Mouse (Mus musculus): ENCODE measurements around the gene Ints11. TPM values are rescaled to one million over a fixed set of nuclear protein-coding genes. Genes with fewer than 3 reads are reported as not detected.

Ints11 gene
- polyA plus RNA-seq, 1 experiment, result 12.5 TPM

- Histone ChIP-seq H3K36me3 (replicated peaks; ENCODE audit: low read length) (peaks cover 6% of the 10 kb centered on the region), H3K27me3 (replicated peaks) (peaks cover 10% of the 10 kb centered on the region), H3K4me1 (peaks cover 63% of the 10 kb centered on the region), H3K4me3 (replicated peaks) (peak overlapping the region; percentile 100), H3K9me3 (no peaks in the 10 kb centered on the region)
- TF ChIP-seq FLI1 (IDR thresholded peaks at IDR 0.05; ENCODE audit: low read length) (no peak), GATA1 (IDR thresholded peaks at IDR 0.05; ENCODE audit: borderline replicate concordance, low read length) (no peak)
Measured at GRCm38 (mm10) chr4:155847591-155848352, 21.6 kb upstream of the Ints11 start.

DNA sequence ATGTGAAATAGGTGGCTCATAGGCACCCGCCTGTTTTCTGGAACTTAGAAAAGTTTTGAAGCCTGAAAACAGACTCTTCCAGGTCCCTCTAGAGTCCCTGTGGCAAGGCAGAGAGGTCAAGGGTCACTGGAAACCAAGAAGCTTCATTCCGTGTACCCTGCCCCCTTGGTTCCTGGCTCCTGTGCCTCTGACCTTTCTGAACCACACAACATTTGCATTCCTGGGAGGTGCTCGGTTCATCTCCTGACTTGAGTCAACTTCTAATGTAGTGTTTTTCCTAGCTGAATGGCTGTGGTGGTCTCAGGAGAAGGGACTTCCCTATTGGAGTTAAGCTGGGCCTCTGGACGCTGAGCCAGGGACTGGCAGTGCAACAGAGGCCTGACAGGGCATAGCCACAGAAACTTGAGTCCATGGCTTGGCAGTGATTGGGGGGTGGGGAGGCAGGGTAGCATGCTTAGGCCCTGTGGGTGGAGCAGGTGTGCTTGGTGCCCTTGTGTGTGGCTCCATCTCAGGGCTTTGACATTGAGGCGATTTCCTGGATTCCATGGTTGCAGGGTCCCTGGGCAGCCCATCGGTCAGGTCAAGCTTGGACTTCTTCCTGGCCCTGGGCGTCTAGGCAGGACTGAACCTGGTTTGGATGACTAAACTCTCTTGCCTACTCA is 20.8 kb upstream of the Ints11 start:
- peaks cover 68% of the 10 kb centered on the region for H3K4me1 ChIP-seq
- no peaks in the 10 kb centered on the region for H3K9me3 ChIP-seq
- no peak for TF ChIP-seq FLI1 (IDR thresholded peaks at IDR 0.05; ENCODE audit: low read length)
- no peak for TF ChIP-seq GATA1 (IDR thresholded peaks at IDR 0.05; ENCODE audit: borderline replicate concordance, low read length)
- peaks cover 3% of the 10 kb centered on the region for H3K27me3 ChIP-seq (replicated peaks)
- peak overlapping the region; percentile 100 for H3K4me3 ChIP-seq (replicated peaks)
- H3K36me3 ChIP-seq (replicated peaks; ENCODE audit: low read length), result peaks cover 12% of the 10 kb centered on the region

GRCm38 (mm10) chr4:155849391-155849790 is 20.0 kb upstream of the Ints11 start:
- Histone ChIP-seq H3K4me3 (replicated peaks) (peak overlapping the region; percentile 38), H3K9me3 (no peaks in the 10 kb centered on the region), H3K27me3 (replicated peaks) (no peaks in the 10 kb centered on the region), H3K36me3 (replicated peaks; ENCODE audit: low read length) (peaks cover 20% of the 10 kb centered on the region), H3K4me1 (peaks cover 69% of the 10 kb centered on the region)
- TF ChIP-seq GATA1 (IDR thresholded peaks at IDR 0.05; ENCODE audit: borderline replicate concordance, low read length), result no peak
- no peak for TF ChIP-seq FLI1 (IDR thresholded peaks at IDR 0.05; ENCODE audit: low read length)

DNA sequence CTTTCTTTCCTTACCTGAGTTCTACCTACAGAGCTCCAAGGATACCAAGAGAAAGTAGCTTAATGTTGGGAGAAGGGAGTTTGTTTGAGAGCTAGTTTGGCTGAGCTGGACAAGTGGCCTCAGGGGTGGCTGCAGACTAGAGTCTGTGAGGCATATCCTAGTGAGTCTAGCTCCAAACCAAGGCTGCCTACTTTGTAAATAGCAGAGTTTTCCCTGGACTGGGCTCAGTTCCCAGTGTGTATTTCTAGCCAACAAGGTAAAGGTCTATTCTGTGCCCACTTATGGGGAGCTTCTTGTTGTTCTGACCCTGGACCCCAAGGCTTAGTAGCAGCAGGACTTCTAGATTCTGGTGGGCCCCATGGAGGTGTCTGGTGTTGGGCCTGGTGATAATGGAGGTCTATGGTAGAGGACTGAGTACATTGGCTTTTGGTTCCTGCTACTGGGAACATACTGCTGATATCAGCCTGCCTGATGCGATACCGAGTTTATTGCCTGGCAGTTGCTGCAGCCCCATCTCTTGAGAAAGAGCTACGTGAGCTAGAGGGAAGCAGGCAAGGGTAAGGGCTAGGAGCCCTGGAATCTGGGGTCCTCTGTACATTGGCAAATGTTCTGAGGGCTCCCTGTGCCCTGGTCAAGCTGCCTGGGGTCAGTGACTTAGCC is 19.4 kb upstream of the Ints11 start:
- no peaks in the 10 kb centered on the region for H3K27me3 ChIP-seq (replicated peaks)
- no peaks in the 10 kb centered on the region for H3K9me3 ChIP-seq
- peaks cover 25% of the 10 kb centered on the region for H3K36me3 ChIP-seq (replicated peaks; ENCODE audit: low read length)
- TF ChIP-seq GATA1 (IDR thresholded peaks at IDR 0.05; ENCODE audit: borderline replicate concordance, low read length) (no peak), FLI1 (IDR thresholded peaks at IDR 0.05; ENCODE audit: low read length) (no peak)
- peak overlapping the region; percentile 38 for H3K4me3 ChIP-seq (replicated peaks)
- peaks cover 69% of the 10 kb centered on the region for H3K4me1 ChIP-seq

GRCm38 (mm10) chr4:155851368-155851767 is 18.0 kb upstream of the Ints11 start:
- H3K36me3 ChIP-seq (replicated peaks; ENCODE audit: low read length), result peaks cover 40% of the 10 kb centered on the region
- H3K4me1 ChIP-seq, result peaks cover 74% of the 10 kb centered on the region
- no peaks in the 10 kb centered on the region for H3K27me3 ChIP-seq (replicated peaks)
- TF ChIP-seq GATA1 (IDR thresholded peaks at IDR 0.05; ENCODE audit: borderline replicate concordance, low read length), result no peak
- no peak overlapping the region for H3K4me3 ChIP-seq (replicated peaks)
- H3K9me3 ChIP-seq, result no peaks in the 10 kb centered on the region

DNA sequence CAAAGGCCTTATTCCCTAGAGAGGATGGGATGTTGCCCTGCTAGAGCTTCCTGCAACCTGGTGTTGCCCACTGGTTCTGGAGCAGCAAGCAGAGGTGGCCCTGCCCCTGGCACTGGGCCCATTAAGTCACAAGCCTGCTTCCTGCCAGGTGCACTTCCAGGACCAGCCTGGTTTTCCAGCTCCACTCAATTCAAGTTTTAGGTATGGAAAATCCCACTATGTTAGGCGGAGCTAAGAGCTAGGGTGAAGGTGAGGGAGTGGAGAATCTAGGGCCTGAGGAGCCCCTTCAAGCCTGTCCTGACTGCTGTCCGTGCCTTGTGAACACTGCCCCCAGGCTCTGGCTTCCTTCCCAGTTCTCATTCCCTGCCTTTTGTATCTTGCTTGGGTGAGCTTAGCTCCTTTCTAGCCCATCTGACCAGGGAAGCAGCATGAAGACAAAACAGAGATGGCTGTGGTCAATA is 17.4 kb upstream of the Ints11 start:
- peaks cover 72% of the 10 kb centered on the region for H3K4me1 ChIP-seq
- peaks cover 46% of the 10 kb centered on the region for H3K36me3 ChIP-seq (replicated peaks; ENCODE audit: low read length)
- TF ChIP-seq GATA1 (IDR thresholded peaks at IDR 0.05; ENCODE audit: borderline replicate concordance, low read length) (no peak), FLI1 (IDR thresholded peaks at IDR 0.05; ENCODE audit: low read length) (no peak)

GRCm38 (mm10) chr4:155853421-155853820 is 15.9 kb upstream of the Ints11 start:
- TF ChIP-seq GATA1 (IDR thresholded peaks at IDR 0.05; ENCODE audit: borderline replicate concordance, low read length), result no peak
- no peak for TF ChIP-seq FLI1 (IDR thresholded peaks at IDR 0.05; ENCODE audit: low read length)
- no peak overlapping the region for H3K4me3 ChIP-seq (replicated peaks)
- H3K4me1 ChIP-seq, result peaks cover 63% of the 10 kb centered on the region
- no peaks in the 10 kb centered on the region for H3K9me3 ChIP-seq
- H3K36me3 ChIP-seq (replicated peaks; ENCODE audit: low read length), result peaks cover 60% of the 10 kb centered on the region
- no peaks in the 10 kb centered on the region for H3K27me3 ChIP-seq (replicated peaks)

More for the DNA sequence above, 17.4 kb upstream of the Ints11 start:
- no peaks in the 10 kb centered on the region for H3K9me3 ChIP-seq
- no peak overlapping the region for H3K4me3 ChIP-seq (replicated peaks)
- H3K27me3 ChIP-seq (replicated peaks), result no peaks in the 10 kb centered on the region

GRCm38 (mm10) chr4:155854991-155855390 is 14.4 kb upstream of the Ints11 start:
- no peak for TF ChIP-seq FLI1 (IDR thresholded peaks at IDR 0.05; ENCODE audit: low read length)
- no peak for TF ChIP-seq GATA1 (IDR thresholded peaks at IDR 0.05; ENCODE audit: borderline replicate concordance, low read length)
- Histone ChIP-seq H3K36me3 (replicated peaks; ENCODE audit: low read length) (peaks cover 76% of the 10 kb centered on the region), H3K9me3 (no peaks in the 10 kb centered on the region), H3K4me3 (replicated peaks) (no peak overlapping the region), H3K4me1 (peaks cover 47% of the 10 kb centered on the region), H3K27me3 (replicated peaks) (no peaks in the 10 kb centered on the region)

DNA sequence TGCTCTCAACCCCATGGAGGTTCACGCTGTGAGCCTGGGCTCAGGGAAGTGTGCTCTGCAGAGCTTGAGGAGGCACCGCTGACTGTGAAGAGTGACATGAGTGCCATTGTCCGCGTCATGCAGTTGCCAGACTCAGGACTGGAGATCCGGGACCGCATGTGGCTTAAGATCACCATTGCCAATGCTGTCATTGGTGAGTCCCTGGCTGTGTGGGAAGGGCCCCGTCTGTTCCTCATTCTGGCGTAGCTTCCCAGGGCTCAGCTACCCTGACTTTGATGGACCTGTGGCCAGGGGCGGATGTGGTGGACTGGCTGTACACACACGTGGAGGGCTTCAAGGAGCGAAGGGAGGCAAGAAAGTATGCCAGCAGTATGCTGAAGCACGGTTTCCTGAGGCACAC is 13.3 kb upstream of the Ints11 start:
- H3K27me3 ChIP-seq (replicated peaks), result no peaks in the 10 kb centered on the region
- TF ChIP-seq GATA1 (IDR thresholded peaks at IDR 0.05; ENCODE audit: borderline replicate concordance, low read length), result no peak
- no peak for TF ChIP-seq FLI1 (IDR thresholded peaks at IDR 0.05; ENCODE audit: low read length)
- no peak overlapping the region for H3K4me3 ChIP-seq (replicated peaks)
- peaks cover 84% of the 10 kb centered on the region for H3K36me3 ChIP-seq (replicated peaks; ENCODE audit: low read length)
- H3K9me3 ChIP-seq, result no peaks in the 10 kb centered on the region
- peaks cover 36% of the 10 kb centered on the region for H3K4me1 ChIP-seq

DNA sequence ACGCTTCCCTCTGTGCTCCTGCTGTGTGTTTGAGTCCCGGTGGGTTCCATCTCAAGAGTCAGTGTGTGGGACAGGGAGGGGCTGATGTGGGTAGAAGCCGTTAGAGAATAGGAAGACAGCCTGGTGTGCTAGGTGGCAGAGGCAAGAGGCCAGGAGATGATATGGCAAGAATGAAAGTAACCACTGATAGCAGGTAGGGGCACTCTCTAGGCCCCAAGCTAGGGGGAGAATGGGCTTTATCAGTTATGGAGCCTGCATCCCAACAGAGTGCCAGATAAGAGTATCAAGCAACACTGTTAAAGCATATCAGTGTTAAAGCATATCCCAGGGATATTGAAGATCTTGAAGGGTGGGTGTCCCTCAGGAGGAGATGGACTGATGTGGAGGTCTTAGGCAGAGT is 12.5 kb upstream of the Ints11 start:
- peaks cover 89% of the 10 kb centered on the region for H3K36me3 ChIP-seq (replicated peaks; ENCODE audit: low read length)
- TF ChIP-seq FLI1 (IDR thresholded peaks at IDR 0.05; ENCODE audit: low read length), result no peak
- no peak for TF ChIP-seq GATA1 (IDR thresholded peaks at IDR 0.05; ENCODE audit: borderline replicate concordance, low read length)
- no peaks in the 10 kb centered on the region for H3K9me3 ChIP-seq
- no peaks in the 10 kb centered on the region for H3K27me3 ChIP-seq (replicated peaks)
- peaks cover 28% of the 10 kb centered on the region for H3K4me1 ChIP-seq
- no peak overlapping the region for H3K4me3 ChIP-seq (replicated peaks)
